Mouse (Mus musculus) layer of hippocampus, postnatal 14 days (tissue): ENCODE data around the gene Otop2. TPM values are rescaled to one million over a fixed set of nuclear protein-coding genes. Genes with fewer than 3 reads are reported as not detected.

Source experiments
- DNase-seq, 2 experiments: peaks; one replicate each; pipeline ENCODE4 v3.0.0; 2021 to 2022; ENCODE audit warnings: low spot score in 2 of 2, mixed read lengths in 1 of 2
- total RNA-seq, 2 experiments: library from RNA; stranded (reverse); gene quantifications; 2 replicates each; pipeline ENCODE4 v1.2.3; 2021

Otop2 gene
- total RNA-seq, 2 experiments from 2014 or later: not detected

GRCm38 (mm10) chr11:115374695-115375425 is 67.9 kb downstream of the Otop2 start:
- DNase-seq: peak; percentile 58 to 63

- no peak for DNase-seq
These were observed 69.8 kb downstream of the Otop2 start for GRCm38 (mm10) chr11:115376722-115377121.

- DNase-seq: no peak
These were observed 70.3 kb downstream of the Otop2 start for GRCm38 (mm10) chr11:115377254-115377653.

GRCm38 (mm10) chr11:115377854-115378253 is 70.9 kb downstream of the Otop2 start:
- DNase-seq: no peak

GRCm38 (mm10) chr11:115381276-115381675 is 74.3 kb downstream of the Otop2 start:
- DNase-seq: no peak

Other genes with a start within 250 kb of the Otop2 start
- not detected for gene Cd300e, start 245.0 kb upstream of the Otop2 start, total RNA-seq
- gene Rab37, start 215.7 kb upstream of the Otop2 start, total RNA-seq: 1 to 10 TPM; 1.6 to 5.1 TPM
- gene Cd300lf, start 173.2 kb upstream of the Otop2 start, total RNA-seq: under 1 TPM; 0.35 to 0.76 TPM
- 10 to 100 TPM; 79.3 to 82.2 TPM for gene Slc9a3r1, start 143.8 kb upstream of the Otop2 start, total RNA-seq
- gene Tmem104, start 119.7 kb upstream of the Otop2 start, total RNA-seq: 10 to 100 TPM; 15.0 to 21.2 TPM
- 10 to 100 TPM; 19.3 to 19.9 TPM for gene Nat9, start 119.3 kb upstream of the Otop2 start, total RNA-seq
- 10 to 100 TPM; 41.7 to 47.0 TPM for gene Grin2c, start 39.9 kb upstream of the Otop2 start, total RNA-seq
- gene Fdxr, start 30.1 kb upstream of the Otop2 start, total RNA-seq: 10 to 100 TPM; 19.4 to 21.3 TPM
- 10 to 100 TPM in 1 of 2 experiments, 1 to 10 TPM in 1; 10.0 to 10.2 TPM for gene Fads6, start 9.5 kb upstream of the Otop2 start, total RNA-seq
- gene Ush1g, start 14.9 kb downstream of the Otop2 start, total RNA-seq: under 1 TPM; 0.16 to 0.45 TPM
- under 1 TPM; 0.14 to 0.17 TPM for gene Otop3, start 27.6 kb downstream of the Otop2 start, total RNA-seq
- 10 to 100 TPM; 90.0 to 94.3 TPM for gene Hid1, start 60.6 kb downstream of the Otop2 start, total RNA-seq
- 10 to 100 TPM; 18.6 to 21.3 TPM for gene Cdr2l, start 74.8 kb downstream of the Otop2 start, total RNA-seq
- gene Mrpl58, start 96.6 kb downstream of the Otop2 start, total RNA-seq: 10 to 100 TPM; 95.7 to 96.6 TPM
- gene Atp5h, start 112.8 kb downstream of the Otop2 start, total RNA-seq: 100 to 1,000 TPM; 440 to 460 TPM
- gene Kctd2, start 113.0 kb downstream of the Otop2 start, total RNA-seq: 10 to 100 TPM; 59.0 to 68.3 TPM
- not detected for gene Trim80, start 133.4 kb downstream of the Otop2 start, total RNA-seq
- not detected for gene Slc16a5, start 155.3 kb downstream of the Otop2 start, total RNA-seq
- 10 to 100 TPM in 1 of 2 experiments, 1 to 10 TPM in 1; 8.7 to 10.6 TPM for gene Armc7, start 168.5 kb downstream of the Otop2 start, total RNA-seq
- gene Nt5c, start 184.7 kb downstream of the Otop2 start, total RNA-seq: 10 to 100 TPM; 68.8 to 72.5 TPM
- gene Jpt1, start 207.2 kb downstream of the Otop2 start, total RNA-seq: 100 to 1,000 TPM; 188 to 227 TPM
- gene Sumo2, start 229.1 kb downstream of the Otop2 start, total RNA-seq: 100 to 1,000 TPM; 352 to 361 TPM